Mouse (Mus musculus): ENCODE data around the gene Xylb.

- TF ChIP-seq CTCF (IDR thresholded peaks at IDR 0.05; ENCODE audit: low read depth) (no peak), EP300 (IDR thresholded peaks at IDR 0.05; ENCODE audit: low read depth) (no peak)
These were observed 22.3 kb upstream of the Xylb start for GRCm38 (mm10) chr9:119334834-119335233.

All from heart, postnatal 0 days (tissue).